Mouse (Mus musculus) E14TG2a.4 (cell line): ENCODE results near the gene Ckap2l.

Experiments used
- H3K27me3 ChIP-seq: 2 replicates; pipeline ENCODE4 v1.6.1; 2014; ENCODE audit warnings: low read length, control low read depth; ENCODE audit not compliant: insufficient read depth
- H3K36me3 ChIP-seq: 2 replicates; pipeline ENCODE4 v1.6.1; 2014; ENCODE audit warnings: low read length, control low read depth; ENCODE audit not compliant: insufficient read depth
- H3K4me1 ChIP-seq: replicated peaks from 2 replicates; pipeline ENCODE4 v1.6.1; 2014; ENCODE audit warnings: low read depth, low read length, control low read depth
- H3K4me3 ChIP-seq: replicated peaks from 2 replicates; pipeline ENCODE4 v1.5.1; 2014; ENCODE audit warnings: mild to moderate bottlenecking, low read length
- H3K9me3 ChIP-seq: 2 replicates; pipeline ENCODE4 v1.6.1; 2014; ENCODE audit warnings: low read length, control low read depth
- CTCF ChIP-seq: conservative IDR thresholded peaks from 2 replicates; pipeline ENCODE4 v1.5.1; 2014; ENCODE audit warnings: low read length
- NANOG ChIP-seq: IDR thresholded peaks from 2 replicates; pipeline ENCODE4 v1.6.1; 2014; ENCODE audit warnings: borderline replicate concordance, low read length, mixed read lengths
- POU5F1 ChIP-seq: IDR thresholded peaks from 2 replicates; pipeline ENCODE4 v1.6.1; 2014; ENCODE audit warnings: low read length, borderline replicate concordance

Gene Ckap2l

DNA sequence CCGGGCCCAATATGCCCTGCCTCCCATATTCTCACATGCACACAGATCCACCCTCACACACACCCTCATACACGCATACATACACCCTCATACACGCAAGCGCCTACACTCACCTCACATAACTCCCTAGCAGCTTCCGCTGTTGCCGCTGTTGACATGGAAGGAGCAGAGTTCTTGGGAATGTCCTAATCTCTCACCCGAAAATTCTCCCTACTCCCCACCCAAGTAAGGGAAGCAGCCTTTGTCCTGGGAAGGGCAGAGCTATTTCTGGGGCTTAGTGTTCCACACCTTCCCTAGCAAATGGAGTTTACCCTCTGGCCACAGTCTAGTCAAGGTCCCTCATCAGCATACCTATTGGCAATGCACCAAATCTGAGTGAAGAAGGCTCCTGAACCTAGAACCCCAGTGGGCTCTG, 49.3 kb downstream of the Ckap2l start:
- TF ChIP-seq CTCF: no peak
- TF ChIP-seq NANOG: no peak
- no peak for TF ChIP-seq POU5F1
- no peaks in the 10 kb centered on the region for H3K36me3 ChIP-seq
- H3K4me1 ChIP-seq: peaks cover 76% of the 10 kb centered on the region
- peak overlapping the region; percentile 63 for H3K4me3 ChIP-seq
- H3K27me3 ChIP-seq: no peaks in the 10 kb centered on the region
- no peaks in the 10 kb centered on the region for H3K9me3 ChIP-seq

- peaks cover 80% of the 10 kb centered on the region for H3K4me1 ChIP-seq
- H3K36me3 ChIP-seq: no peaks in the 10 kb centered on the region
- no peak for TF ChIP-seq CTCF
- no peak for TF ChIP-seq POU5F1
- no peak for TF ChIP-seq NANOG
- H3K9me3 ChIP-seq: no peaks in the 10 kb centered on the region
- H3K27me3 ChIP-seq: no peaks in the 10 kb centered on the region
- peak overlapping the region; percentile 63 for H3K4me3 ChIP-seq
Observed at GRCm38 (mm10) chr2:129246924-129247323, 50.1 kb downstream of the Ckap2l start.

GRCm38 (mm10) chr2:129246436-129246835, 50.6 kb downstream of the Ckap2l start:
- Histone ChIP-seq H3K36me3 (no peaks in the 10 kb centered on the region), H3K4me1 (peaks cover 83% of the 10 kb centered on the region), H3K9me3 (no peaks in the 10 kb centered on the region), H3K4me3 (peak overlapping the region; percentile 51), H3K27me3 (no peaks in the 10 kb centered on the region)
- TF ChIP-seq NANOG (no peak), CTCF (no peak), POU5F1 (no peak)

- Histone ChIP-seq H3K4me1 (peaks cover 86% of the 10 kb centered on the region), H3K27me3 (no peaks in the 10 kb centered on the region)
Observed at GRCm38 (mm10) chr2:129245618-129246017, 51.4 kb downstream of the Ckap2l start.

DNA sequence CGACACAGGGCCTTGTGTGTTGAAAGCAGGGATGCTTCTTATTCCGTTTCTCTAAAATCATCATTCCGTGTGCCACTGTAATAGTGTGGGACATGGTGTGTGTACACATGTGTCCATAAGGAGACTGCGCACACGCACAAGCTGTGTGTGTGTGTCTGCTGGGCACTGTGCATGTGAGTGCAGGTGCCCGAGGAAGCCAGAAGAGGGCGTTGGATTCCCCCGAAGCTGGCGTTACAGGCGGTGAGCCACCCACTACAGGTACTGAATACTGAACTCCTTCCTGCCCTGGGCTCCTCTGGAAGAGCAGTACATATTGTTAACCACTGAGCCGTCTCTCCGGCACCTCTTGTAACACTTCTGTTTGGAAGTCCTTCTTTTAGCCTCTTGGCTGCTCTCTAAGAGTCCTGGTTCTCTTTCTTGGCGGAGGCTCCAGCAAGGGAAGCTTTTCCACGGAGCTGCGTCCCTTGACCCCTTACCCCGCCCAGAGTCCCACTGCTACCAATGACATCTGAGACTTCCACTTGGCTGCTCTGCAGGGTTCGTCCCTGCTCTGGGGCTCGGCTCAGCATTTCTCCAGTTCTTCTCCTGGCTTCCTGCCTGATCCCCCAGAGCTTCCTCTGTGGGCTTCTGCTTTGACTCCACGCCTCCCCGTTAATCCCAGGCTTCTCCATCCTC, 52.4 kb downstream of the Ckap2l start:
- Histone ChIP-seq H3K4me1 (peaks cover 89% of the 10 kb centered on the region), H3K9me3 (no peaks in the 10 kb centered on the region), H3K36me3 (no peaks in the 10 kb centered on the region), H3K27me3 (no peaks in the 10 kb centered on the region), H3K4me3 (peak overlapping the region; percentile 61)
- no peak for TF ChIP-seq POU5F1
- TF ChIP-seq NANOG: no peak
- TF ChIP-seq CTCF: peak; percentile 30

More at GRCm38 (mm10) chr2:129245618-129246017, 51.4 kb downstream of the Ckap2l start:
- H3K4me3 ChIP-seq: 0 out of 2 replicates have a peak overlapping the region, but pooled peaks have one; percentile 10
- no peaks in the 10 kb centered on the region for H3K9me3 ChIP-seq
- TF ChIP-seq POU5F1: no peak
- H3K36me3 ChIP-seq: no peaks in the 10 kb centered on the region

DNA sequence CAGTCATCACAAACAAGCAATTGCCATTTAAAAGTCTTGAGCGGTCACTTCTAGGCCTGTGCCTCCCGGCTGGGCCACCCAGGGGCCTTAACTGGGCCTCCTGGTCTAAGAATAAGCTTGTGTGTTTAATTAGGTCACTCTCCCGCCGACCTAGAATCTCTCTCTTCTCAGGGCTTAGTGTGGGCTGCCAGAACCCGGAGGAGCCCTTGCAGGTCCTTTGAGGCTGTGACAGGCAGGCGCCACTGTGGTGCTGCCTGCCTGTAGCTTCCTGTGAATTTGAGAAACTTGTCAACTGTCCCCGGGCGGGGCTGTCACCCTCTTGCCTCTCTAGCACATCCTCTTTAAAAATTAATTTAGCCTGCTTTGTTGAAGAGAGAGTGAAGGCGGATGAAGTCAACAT, 53.2 kb downstream of the Ckap2l start:
- no peaks in the 10 kb centered on the region for H3K36me3 ChIP-seq
- H3K27me3 ChIP-seq: no peaks in the 10 kb centered on the region
- H3K4me1 ChIP-seq: peaks cover 84% of the 10 kb centered on the region
- peak overlapping the region; percentile 59 for H3K4me3 ChIP-seq
- H3K9me3 ChIP-seq: no peaks in the 10 kb centered on the region
- no peak for TF ChIP-seq POU5F1
- no peak for TF ChIP-seq CTCF
- no peak for TF ChIP-seq NANOG

- no peaks in the 10 kb centered on the region for H3K27me3 ChIP-seq
- H3K36me3 ChIP-seq: no peaks in the 10 kb centered on the region
- TF ChIP-seq NANOG (no peak), CTCF (no peak), POU5F1 (no peak)
- H3K9me3 ChIP-seq: no peaks in the 10 kb centered on the region
- H3K4me1 ChIP-seq: peaks cover 77% of the 10 kb centered on the region
- no peak overlapping the region for H3K4me3 ChIP-seq
Observed at GRCm38 (mm10) chr2:129243005-129243404, 54.0 kb downstream of the Ckap2l start.

DNA sequence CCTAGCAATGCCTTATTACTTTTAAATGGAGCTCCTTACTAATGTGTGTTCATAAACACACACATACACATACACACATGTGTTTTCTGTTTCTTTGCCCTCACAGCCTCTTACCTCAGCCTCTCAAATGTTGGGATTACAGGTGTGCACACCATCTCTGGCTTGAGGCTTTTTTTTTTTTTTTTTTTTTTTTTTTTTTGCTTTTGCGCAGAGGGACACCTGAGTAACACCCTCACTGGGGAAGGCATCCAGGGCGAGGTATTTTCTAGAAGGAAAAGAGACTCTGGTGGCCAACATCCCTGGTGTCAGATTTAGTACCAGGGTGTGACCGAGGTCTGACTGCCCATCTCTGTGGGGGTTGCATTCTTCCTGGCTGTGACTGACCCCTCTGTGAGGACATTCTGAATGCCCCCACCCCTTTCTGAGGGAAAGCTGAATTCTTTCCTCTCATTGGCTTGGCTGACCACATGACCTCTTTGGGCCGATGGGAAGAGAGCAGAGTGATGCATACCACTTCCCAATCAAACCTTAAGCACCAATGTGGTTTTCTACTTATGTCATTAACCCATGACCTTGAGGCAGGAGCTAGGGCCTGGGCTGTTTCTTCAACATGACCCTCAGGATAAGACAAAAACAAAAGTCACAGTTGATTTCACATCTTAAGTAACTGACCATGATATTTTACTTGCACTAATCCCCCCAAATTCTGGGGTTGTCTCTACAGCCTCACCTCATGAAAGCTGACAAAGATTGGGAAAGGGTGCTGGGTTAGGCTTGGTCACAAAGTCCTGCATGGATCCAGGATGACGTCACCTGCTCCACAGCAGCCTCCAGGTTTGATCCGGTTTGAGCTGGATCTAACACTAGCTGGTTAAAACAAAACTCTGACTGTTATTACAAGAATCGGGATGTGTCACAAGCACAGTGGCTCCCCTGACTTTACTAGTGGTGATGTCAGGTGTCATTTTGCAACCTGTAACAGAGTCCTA, 54.9 kb downstream of the Ckap2l start:
- TF ChIP-seq NANOG: no peak
- no peak for TF ChIP-seq CTCF
- TF ChIP-seq POU5F1: no peak
- peaks cover 71% of the 10 kb centered on the region for H3K4me1 ChIP-seq
- H3K9me3 ChIP-seq: no peaks in the 10 kb centered on the region
- no peak overlapping the region for H3K4me3 ChIP-seq
- H3K36me3 ChIP-seq: no peaks in the 10 kb centered on the region
- no peaks in the 10 kb centered on the region for H3K27me3 ChIP-seq
